ENCODE assay signal across 19 mouse cellular contexts in the genomic region with DNA sequence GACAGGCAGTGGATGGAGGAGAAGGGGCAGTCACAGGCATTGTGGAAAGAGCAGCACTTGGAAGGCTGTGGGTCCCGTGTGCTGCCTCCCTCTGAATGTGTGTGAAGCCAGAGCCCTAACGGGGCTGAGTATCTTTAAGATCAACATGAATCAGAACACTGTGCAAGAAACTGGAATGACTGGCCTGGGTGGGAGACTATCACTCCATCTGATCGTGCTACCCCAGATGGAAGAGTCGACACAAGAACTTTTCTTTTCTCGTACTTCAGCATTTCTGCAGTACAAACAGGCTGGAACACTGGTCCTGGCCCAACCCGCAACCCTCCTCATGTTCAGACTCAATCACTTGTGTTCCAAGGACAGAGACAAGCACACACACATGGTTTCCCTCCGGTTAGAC. TPM values are rescaled to one million over a fixed set of nuclear protein-coding genes. Genes with fewer than 3 reads are reported as not detected.
"Had no signal": no experiment of that assay in that cellular context is flagged by ENCODE, and none has a peak within 500 bp of the region (broad histone marks: within the 10 kb centered on the region; RNA-seq: fewer than 3 reads in every experiment).

No protein-coding gene starts in this region.

- H3K4me3 ChIP-seq: neural tube, embryonic 12.5 days; neural tube, embryonic 13.5 days; neural tube, embryonic 15.5 days; stomach, embryonic 15.5 days had no signal

- H3K9ac ChIP-seq: neural tube, embryonic 12.5 days; neural tube, embryonic 13.5 days; neural tube, embryonic 15.5 days; stomach, embryonic 15.5 days had no signal

- H3K27me3 ChIP-seq: stomach, embryonic 15.5 days had no signal

- H3K9me3 ChIP-seq: neural tube, embryonic 12.5 days; neural tube, embryonic 13.5 days; neural tube, embryonic 15.5 days; stomach, embryonic 15.5 days had no signal

- H3K36me3 ChIP-seq: neural tube, embryonic 12.5 days; neural tube, embryonic 13.5 days; neural tube, embryonic 15.5 days; stomach, embryonic 15.5 days had no signal

- H3K27ac ChIP-seq: neural tube, embryonic 12.5 days; neural tube, embryonic 13.5 days; neural tube, embryonic 15.5 days; stomach, embryonic 15.5 days; stomach, postnatal 0 days had no signal

- DNase-seq: retina, postnatal 1 day; right cerebral cortex, adult 18-20 months; right cerebral cortex, postnatal 14 days; right cerebral cortex, postnatal 25 days; right cerebral cortex, postnatal 4 days; spleen, adult 18-20 months; thymus, adult 18-20 months; thymus, adult 2 months; thymus, postnatal 14 days; thymus, postnatal 25 days; thymus, postnatal 36 days; thymus, postnatal 4 days had no signal

- H3K4me2 ChIP-seq: neural tube, embryonic 12.5 days; neural tube, embryonic 13.5 days; neural tube, embryonic 15.5 days; stomach, embryonic 15.5 days had no signal

RNA-seq across cellular contexts. Expression of a gene that starts 2.2 kb away (rescaled TPM):
- total RNA-seq: neutrophil, adult 5-6 weeks had no signal
- polyA plus RNA-seq: neural tube, embryonic 14.5 days had no signal
